Mouse (Mus musculus) heart, adult 11 months (tissue): ENCODE data around the gene Ccdc149.
A peak's percentile ranks its signal among the peaks of the same experiment; 100 is the strongest.

Experiments
- DNase-seq: peaks from one replicate; pipeline ENCODE4 v3.0.0; 2022

Gene Ccdc149

GRCm38 (mm10) chr5:52470991-52471801, at the start of gene Ccdc149:
TSS of gene Ccdc149 (minus strand) at chr5:52471521.
- peak; percentile 98 for DNase-seq

GRCm38 (mm10) chr5:52519921-52520320, 48.6 kb upstream of the Ccdc149 start:
- DNase-seq = no peak

- DNase-seq = no peak
These were observed 44.8 kb upstream of the Ccdc149 start for GRCm38 (mm10) chr5:52516072-52516476.

- peak; percentile 94 for DNase-seq
These were observed 44.1 kb upstream of the Ccdc149 start for GRCm38 (mm10) chr5:52515246-52516021.

GRCm38 (mm10) chr5:52511089-52511488, 39.8 kb upstream of the Ccdc149 start:
- peak; percentile 91 for DNase-seq

GRCm38 (mm10) chr5:52509416-52509815, 38.1 kb upstream of the Ccdc149 start:
- DNase-seq = peak; percentile 92

- DNase-seq = no peak
These were observed 33.3 kb upstream of the Ccdc149 start for GRCm38 (mm10) chr5:52504666-52505065.

GRCm38 (mm10) chr5:52504148-52504547, 32.8 kb upstream of the Ccdc149 start:
- DNase-seq = no peak

- no peak for DNase-seq
These were observed 24.4 kb upstream of the Ccdc149 start for GRCm38 (mm10) chr5:52495671-52496070.

GRCm38 (mm10) chr5:52491496-52491895, 20.2 kb upstream of the Ccdc149 start:
- no peak for DNase-seq

GRCm38 (mm10) chr5:52487559-52488430, 16.5 kb upstream of the Ccdc149 start:
- DNase-seq = no peak

- DNase-seq = peak; percentile 93
These were observed 5.5 kb upstream of the Ccdc149 start for GRCm38 (mm10) chr5:52476826-52477225.

- DNase-seq = peak; percentile 100
These were observed 5.0 kb upstream of the Ccdc149 start for GRCm38 (mm10) chr5:52476292-52476701.

- DNase-seq = no peak
These were observed 2.7 kb upstream of the Ccdc149 start for GRCm38 (mm10) chr5:52473988-52474387.

GRCm38 (mm10) chr5:52470551-52470950, 770 bp downstream of the Ccdc149 start:
- peak; percentile 89 for DNase-seq

GRCm38 (mm10) chr5:52467841-52468240, 3.5 kb downstream of the Ccdc149 start:
- no peak for DNase-seq

GRCm38 (mm10) chr5:52462447-52462846, 8.9 kb downstream of the Ccdc149 start:
- DNase-seq = no peak

- DNase-seq = no peak
These were observed 9.7 kb downstream of the Ccdc149 start for GRCm38 (mm10) chr5:52461434-52462124.

GRCm38 (mm10) chr5:52459308-52459707, 12.0 kb downstream of the Ccdc149 start:
- DNase-seq = no peak

GRCm38 (mm10) chr5:52457154-52457553, 14.2 kb downstream of the Ccdc149 start:
- DNase-seq = no peak

GRCm38 (mm10) chr5:52450821-52451220, 20.5 kb downstream of the Ccdc149 start:
- no peak for DNase-seq

- no peak for DNase-seq
These were observed 22.1 kb downstream of the Ccdc149 start for GRCm38 (mm10) chr5:52449187-52449586.
